7 mouse cellular contexts compared by ENCODE assay signal in genomic region chr2:132575256-132575655, GRCm38 (mm10). TPM values are rescaled to one million over a fixed set of nuclear protein-coding genes. Genes with fewer than 3 reads are reported as not detected.
DNase-seq lines count a peak whose midpoint lies in the region; ATAC-seq and TF ChIP-seq lines count a peak whose summit lies in the region.

No protein-coding gene starts in this region.

- H3K27ac ChIP-seq in intestine, embryonic 16.5 days (ENCODE audit: low read length), result no peak overlapping the region
- H3K27ac ChIP-seq in intestine, embryonic 15.5 days, result no peak overlapping the region
- H3K27ac ChIP-seq in bone marrow, adult 2 months (ENCODE audit: control insufficient read depth, insufficient read depth, low read depth, low read length, poor library complexity), result peak overlapping the region; percentile 45
- no peak overlapping the region for H3K27ac ChIP-seq in forebrain, embryonic 16.5 days (ENCODE audit: low read length)
- peak overlapping the region; percentile 76 for H3K27ac ChIP-seq in liver, postnatal 0 days (ENCODE audit: low read depth)
- no peak overlapping the region for H3K27ac ChIP-seq in thymus, adult 2 months (ENCODE audit: control insufficient read depth, insufficient read depth, low read length)

- 41% methylated on average over 3 of the region's 3 CpGs for WGBS in intestine, embryonic 16.5 days
- WGBS in intestine, embryonic 15.5 days, result 35% methylated on average over 3 of the region's 3 CpGs
- WGBS in bone marrow, adult 2 months, result 37% methylated on average over 3 of the region's 3 CpGs
- 68% methylated on average over 3 of the region's 3 CpGs for WGBS in forebrain, embryonic 16.5 days
- whole genome bisulfite sequencing in liver, postnatal 0 days (ENCODE audit: insufficient replicate concordance), result 41% methylated on average over 3 of the region's 3 CpGs
- whole genome bisulfite sequencing in thymus, adult 2 months, result 67% methylated on average over 3 of the region's 3 CpGs

- no peaks in the 10 kb centered on the region for H3K27me3 ChIP-seq in intestine, embryonic 16.5 days (replicated peaks; ENCODE audit: control insufficient read depth, insufficient read depth, low read length)
- no peaks in the 10 kb centered on the region for H3K27me3 ChIP-seq in intestine, embryonic 15.5 days (replicated peaks)
- H3K27me3 ChIP-seq in forebrain, embryonic 16.5 days (replicated peaks; ENCODE audit: control insufficient read depth, insufficient read depth, low read length), result no peaks in the 10 kb centered on the region
- no peaks in the 10 kb centered on the region for H3K27me3 ChIP-seq in liver, postnatal 0 days (ENCODE audit: insufficient read depth, low read length)
- H3K27me3 ChIP-seq in thymus, adult 2 months (ENCODE audit: control insufficient read depth, insufficient read depth, low read length), result no peaks in the 10 kb centered on the region

- no peak for ATAC-seq in intestine, embryonic 16.5 days
- ATAC-seq in intestine, embryonic 15.5 days, result no peak
- ATAC-seq in forebrain, embryonic 16.5 days, result no peak
- no peak for ATAC-seq in liver, postnatal 0 days

- TF ChIP-seq EP300 in liver, postnatal 0 days (IDR thresholded peaks at IDR 0.05; ENCODE audit: low read depth), result no peak

- no peak for TF ChIP-seq CTCF in bone marrow, adult 2 months (IDR thresholded peaks at IDR 0.05; ENCODE audit: control insufficient read depth, insufficient read depth, low read length)
- no peak for TF ChIP-seq CTCF in liver, postnatal 0 days (IDR thresholded peaks at IDR 0.05; ENCODE audit: low read depth)
- TF ChIP-seq CTCF in thymus, adult 2 months (IDR thresholded peaks at IDR 0.05; ENCODE audit: borderline replicate concordance, control insufficient read depth, extremely low read depth, insufficient read depth, low read length, poor library complexity), result no peak

- DNase-seq in liver, postnatal 0 days, result no peak
- DNase-seq in cerebellum, adult 11-12 months, result no peak
- DNase-seq in thymus, adult 2 months, result no peak

- no peak overlapping the region for H3K9ac ChIP-seq in intestine, embryonic 16.5 days (ENCODE audit: low read depth, low read length)
- H3K9ac ChIP-seq in intestine, embryonic 15.5 days, result no peak overlapping the region
- H3K9ac ChIP-seq in forebrain, embryonic 16.5 days (replicated peaks; ENCODE audit: low read depth, low read length), result no peak overlapping the region
- H3K9ac ChIP-seq in liver, postnatal 0 days (replicated peaks), result peak overlapping the region; percentile 99

- H3K9me3 ChIP-seq in intestine, embryonic 16.5 days (ENCODE audit: control insufficient read depth, low read length), result no peaks in the 10 kb centered on the region
- H3K9me3 ChIP-seq in intestine, embryonic 15.5 days, result no peaks in the 10 kb centered on the region
- H3K9me3 ChIP-seq in forebrain, embryonic 16.5 days (ENCODE audit: control insufficient read depth, low read length), result no peaks in the 10 kb centered on the region
- H3K9me3 ChIP-seq in liver, postnatal 0 days (ENCODE audit: low read length), result no peaks in the 10 kb centered on the region

- no peak overlapping the region for H3K4me3 ChIP-seq in intestine, embryonic 16.5 days (ENCODE audit: low read length)
- H3K4me3 ChIP-seq in intestine, embryonic 15.5 days (replicated peaks), result no peak overlapping the region
- peak overlapping the region; percentile 62 for H3K4me3 ChIP-seq in bone marrow, adult 2 months (replicated peaks; ENCODE audit: control insufficient read depth, low read depth, low read length)
- no peak overlapping the region for H3K4me3 ChIP-seq in forebrain, embryonic 16.5 days (replicated peaks; ENCODE audit: low read length)
- H3K4me3 ChIP-seq in liver, postnatal 0 days (ENCODE audit: low read depth, low read length), result peak overlapping the region; percentile 94
- no peak overlapping the region for H3K4me3 ChIP-seq in thymus, adult 2 months (ENCODE audit: control insufficient read depth, insufficient read depth, low read length)

- no peaks in the 10 kb centered on the region for H3K36me3 ChIP-seq in intestine, embryonic 16.5 days (ENCODE audit: control insufficient read depth, insufficient read depth, low read length)
- no peaks in the 10 kb centered on the region for H3K36me3 ChIP-seq in intestine, embryonic 15.5 days
- H3K36me3 ChIP-seq in forebrain, embryonic 16.5 days (ENCODE audit: control insufficient read depth, insufficient read depth), result peaks cover 5% of the 10 kb centered on the region
- peaks cover 21% of the 10 kb centered on the region for H3K36me3 ChIP-seq in liver, postnatal 0 days (replicated peaks; ENCODE audit: insufficient read depth, low read length)
- H3K36me3 ChIP-seq in thymus, adult 2 months (ENCODE audit: control insufficient read depth, insufficient read depth, low read length), result peaks cover 11% of the 10 kb centered on the region

- TF ChIP-seq POLR2A in bone marrow, adult 2 months (IDR thresholded peaks at IDR 0.05; ENCODE audit: borderline replicate concordance, control insufficient read depth, low read depth, low read length), result no peak
- no peak for TF ChIP-seq POLR2A in thymus, adult 2 months (IDR thresholded peaks at IDR 0.05; ENCODE audit: control insufficient read depth, extremely low read depth, insufficient read depth, low read length, poor library complexity)

- H3K4me1 ChIP-seq in intestine, embryonic 16.5 days (ENCODE audit: control insufficient read depth, insufficient read depth, low read length), result peaks cover 10% of the 10 kb centered on the region
- H3K4me1 ChIP-seq in intestine, embryonic 15.5 days (replicated peaks), result peaks cover 7% of the 10 kb centered on the region
- H3K4me1 ChIP-seq in bone marrow, adult 2 months (ENCODE audit: control insufficient read depth, insufficient read depth, low read length), result peaks cover under 1% of the 10 kb centered on the region
- H3K4me1 ChIP-seq in forebrain, embryonic 16.5 days (replicated peaks; ENCODE audit: control insufficient read depth, insufficient read depth, low read length), result peaks cover 18% of the 10 kb centered on the region
- peaks cover 11% of the 10 kb centered on the region for H3K4me1 ChIP-seq in liver, postnatal 0 days (ENCODE audit: insufficient read depth)
- peaks cover 8% of the 10 kb centered on the region for H3K4me1 ChIP-seq in thymus, adult 2 months (replicated peaks; ENCODE audit: control insufficient read depth, insufficient read depth, low read length)

- H3K4me2 ChIP-seq in intestine, embryonic 16.5 days (ENCODE audit: low read depth, low read length), result 0 out of 2 replicates have a peak overlapping the region, but pooled peaks have one; percentile 0
- H3K4me2 ChIP-seq in intestine, embryonic 15.5 days (replicated peaks), result no peak overlapping the region
- peak overlapping the region; percentile 17; the same call in 1 of the 2 replicates for H3K4me2 ChIP-seq in forebrain, embryonic 16.5 days (ENCODE audit: low read length)
- peak overlapping the region; percentile 73 for H3K4me2 ChIP-seq in liver, postnatal 0 days (ENCODE audit: low read depth, low read length)

RNA-seq across cellular contexts. Expression of gene Gpcpd1, which starts 12.3 kb away (rescaled TPM):
- polyA plus RNA-seq in intestine, embryonic 16.5 days (2015; fragmentation: Nextera tagmentation; extraction: Ambion mirVana), result 17.4 and 20.0 TPM in 2 replicates
- 22.3 and 28.8 TPM in 2 replicates for polyA plus RNA-seq in intestine, embryonic 15.5 days (2015; fragmentation: Nextera tagmentation; extraction: Ambion mirVana)
- polyA plus RNA-seq in bone marrow, adult 2 months (2011; ENCODE audit: insufficient read depth, insufficient read length, low replicate concordance, missing spikeins), result 68.5 and 72.1 TPM in 2 replicates
- polyA plus RNA-seq in forebrain, embryonic 16.5 days (2015; fragmentation: Nextera tagmentation; extraction: Ambion mirVana), result 78.3 and 84.1 TPM in 2 replicates
- 65.0 and 65.8 TPM in 2 replicates for polyA plus RNA-seq in liver, postnatal 0 days (2015; fragmentation: Nextera tagmentation; extraction: Ambion mirVana)
- 11.0 and 13.9 TPM in 2 replicates for polyA plus RNA-seq in thymus, adult 2 months (2012; rRNA removed)

Comparison
In these comparisons a context has a peak if more than half of its experiments do, and no peak if none do; other contexts are left out.
1. H3K27ac ChIP-seq: peak in bone marrow, adult 2 months (single experiment) and liver, postnatal 0 days (single experiment); none in intestine, embryonic 16.5 days (single experiment), intestine, embryonic 15.5 days (single experiment), forebrain, embryonic 16.5 days (single experiment) and thymus, adult 2 months (single experiment).
2. H3K4me3 ChIP-seq: peak in bone marrow, adult 2 months (single experiment) and liver, postnatal 0 days (single experiment); none in intestine, embryonic 16.5 days (single experiment), intestine, embryonic 15.5 days (single experiment), forebrain, embryonic 16.5 days (single experiment) and thymus, adult 2 months (single experiment).